Mouse (Mus musculus) stomach, postnatal 0 days (tissue): ENCODE results near the gene Bcl2l10.

Source experiments
- CTCF ChIP-seq: IDR thresholded peaks from 2 replicates; pipeline ENCODE4 v1.5.1; 2016; ENCODE audit warnings: antibody characterized with exemption, low read depth, mild to moderate bottlenecking, moderate library complexity
- EP300 ChIP-seq: optimal IDR thresholded peaks from 2 replicates; pipeline ENCODE3; 2016; ENCODE audit warnings: antibody characterized with exemption

DNA sequence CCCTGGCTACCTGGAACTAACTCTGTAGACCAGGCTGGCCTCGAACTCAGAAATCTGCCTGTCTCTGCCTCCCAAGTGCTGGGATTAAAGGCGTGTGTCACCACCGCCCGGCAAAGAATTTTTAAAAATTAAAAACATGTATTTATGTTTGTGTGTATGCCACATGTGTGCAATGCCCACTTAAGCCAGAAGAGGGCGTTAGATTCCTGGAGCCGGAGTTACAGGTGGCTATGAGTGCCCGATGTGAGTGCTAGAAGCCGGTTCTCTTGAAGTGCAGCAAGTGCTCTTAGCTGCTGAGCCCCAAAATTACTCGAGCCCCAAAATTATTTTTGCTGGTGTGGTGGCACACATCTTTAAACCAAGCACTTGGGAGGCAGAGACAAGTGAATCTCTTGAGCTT is 36.2 kb downstream of the Bcl2l10 start:
- peak; percentile 44 for TF ChIP-seq CTCF
- no peak for TF ChIP-seq EP300
